Mouse (Mus musculus) thymus, postnatal 14 days (tissue): ENCODE results near the gene Rrm1.
"Not testable (repeated sequence)": the region's sequence is repeated elsewhere in the genome, so short reads cannot be mapped to it uniquely, and the experiment has no call there.

ENCODE experiments used
- DNase-seq: peaks from one replicate; pipeline ENCODE4 v3.0.0; 2021

Rrm1 gene

DNA sequence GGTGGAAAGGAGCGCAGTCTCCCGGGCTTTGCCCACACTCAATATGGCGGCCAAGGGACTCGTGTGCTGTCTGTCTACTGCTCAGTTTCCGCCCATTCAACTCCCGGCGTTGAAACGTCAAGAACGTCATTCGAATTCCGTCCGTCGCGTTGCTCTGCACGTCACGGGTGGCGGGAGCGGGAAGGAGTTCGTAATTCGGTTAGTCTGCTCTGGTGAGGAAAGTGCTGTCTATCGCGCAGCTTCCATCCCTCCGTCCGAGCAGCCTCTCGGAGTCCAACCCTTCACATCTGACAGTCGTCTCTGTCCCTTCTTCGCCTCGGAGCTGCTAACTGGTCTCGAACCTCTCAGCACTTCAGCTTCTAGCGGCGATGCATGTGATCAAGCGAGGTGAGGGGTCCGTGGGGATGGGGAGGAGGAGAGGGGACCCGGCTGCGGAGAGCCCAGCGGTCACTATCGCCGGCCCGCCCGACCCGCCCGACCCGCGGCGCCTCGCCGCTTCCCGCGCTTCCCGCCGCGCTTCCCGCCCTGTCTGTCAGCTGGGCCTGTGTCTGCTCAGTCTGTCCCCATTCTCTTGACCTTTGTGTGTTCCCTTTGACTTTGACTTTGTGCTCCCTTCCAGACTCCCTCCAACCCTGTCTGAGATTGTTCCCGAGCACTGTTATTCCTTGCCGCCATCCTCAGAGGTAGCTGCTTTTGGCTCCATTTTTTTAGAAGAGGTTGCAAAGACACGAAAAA is at the start of gene Rrm1:
Gene Rrm1 (plus strand): TSS at position 39 of the 735 bp plus-strand sequence.
- peak; percentile 94 for DNase-seq

GRCm38 (mm10) chr7:102393898-102394297 is 47.6 kb upstream of the Rrm1 start:
- no peak for DNase-seq

GRCm38 (mm10) chr7:102395894-102396293 is 45.6 kb upstream of the Rrm1 start:
- no peak for DNase-seq

- no peak for DNase-seq
Observed at GRCm38 (mm10) chr7:102396331-102396730, 45.2 kb upstream of the Rrm1 start.

- DNase-seq, result no peak
Observed at GRCm38 (mm10) chr7:102399180-102399731, 42.2 kb upstream of the Rrm1 start.

DNA sequence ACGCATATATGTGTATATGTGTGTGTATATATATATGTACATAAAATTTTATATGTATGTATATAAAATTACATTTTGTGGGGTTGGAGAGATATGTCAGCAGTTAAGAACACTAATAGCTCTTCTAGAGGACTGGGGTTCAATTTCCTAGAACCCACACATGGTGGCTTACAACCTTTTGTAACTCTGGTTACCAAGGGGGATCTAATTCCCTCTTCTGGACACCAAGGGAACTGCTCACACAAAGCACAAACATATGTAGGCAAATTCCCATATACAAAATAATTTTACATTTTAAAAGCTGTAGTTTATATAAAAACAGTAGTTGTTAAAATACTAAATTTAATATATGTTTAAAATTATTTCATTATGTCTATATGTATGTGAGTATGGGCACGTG is 37.4 kb upstream of the Rrm1 start:
- no peak for DNase-seq

DNA sequence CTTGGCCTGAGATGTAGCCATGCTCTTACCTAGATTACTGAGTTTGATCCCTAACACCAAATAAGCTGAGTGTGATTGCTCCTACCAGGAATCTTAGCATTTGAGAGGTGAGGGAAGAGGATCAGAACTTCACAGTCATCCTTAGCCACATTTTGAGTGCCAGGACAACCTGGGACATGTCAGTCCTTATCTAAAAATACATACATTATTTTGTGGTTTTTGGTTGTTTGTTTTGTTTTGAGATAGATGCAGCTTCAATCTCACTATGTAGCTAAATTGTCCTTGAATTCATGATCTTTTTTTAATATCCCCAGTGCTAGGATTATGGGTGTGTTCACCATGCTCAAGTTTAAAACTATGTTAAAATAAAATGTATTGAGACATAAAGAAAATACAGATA is 34.1 kb upstream of the Rrm1 start:
- no peak for DNase-seq

- not testable (repeated sequence) for DNase-seq
Observed at GRCm38 (mm10) chr7:102415272-102415671, 26.2 kb upstream of the Rrm1 start.

DNA sequence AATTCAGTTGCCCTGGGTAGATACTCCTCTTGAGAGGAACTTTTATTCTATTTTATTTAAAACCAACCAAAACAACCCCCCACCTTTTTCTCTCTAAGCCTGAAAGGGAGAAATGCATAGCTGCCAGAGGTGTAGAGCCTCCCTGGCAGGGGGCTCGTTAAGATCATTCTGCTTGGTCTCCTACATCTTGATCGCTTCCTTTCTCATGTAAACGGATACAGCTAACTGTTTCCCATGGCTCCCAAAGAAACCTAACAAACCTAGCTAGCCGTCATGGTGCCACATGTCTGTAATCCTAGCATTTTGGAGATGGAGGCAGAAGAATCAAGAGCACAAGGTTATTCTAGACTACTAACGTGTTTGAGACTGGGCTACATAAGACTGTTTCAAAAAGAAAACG is 25.7 kb upstream of the Rrm1 start:
- DNase-seq, result no peak

DNA sequence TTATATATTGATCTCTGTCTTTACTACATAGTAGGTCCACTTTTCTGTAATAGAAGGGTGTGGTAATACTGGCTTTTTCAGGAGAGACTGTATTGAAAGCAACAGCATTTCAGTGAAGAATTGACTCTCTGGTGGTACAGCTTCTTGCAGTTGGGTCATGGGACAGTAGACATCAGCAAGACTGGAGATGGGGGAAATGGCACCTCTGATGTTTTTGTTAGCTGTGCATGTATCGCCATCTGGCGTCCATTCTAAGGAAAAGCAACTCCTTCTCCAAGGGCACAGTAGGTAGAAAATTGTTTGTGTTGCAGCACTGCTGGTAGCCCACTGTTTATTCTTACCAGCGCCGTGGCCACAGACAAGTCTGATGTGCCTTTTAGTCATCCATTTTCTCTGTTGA is 24.1 kb upstream of the Rrm1 start:
- peak; percentile 47 for DNase-seq

- no peak for DNase-seq
Observed at GRCm38 (mm10) chr7:102422036-102422435, 19.5 kb upstream of the Rrm1 start.

GRCm38 (mm10) chr7:102425933-102426685 is 15.4 kb upstream of the Rrm1 start:
- peak; percentile 40 for DNase-seq

DNA sequence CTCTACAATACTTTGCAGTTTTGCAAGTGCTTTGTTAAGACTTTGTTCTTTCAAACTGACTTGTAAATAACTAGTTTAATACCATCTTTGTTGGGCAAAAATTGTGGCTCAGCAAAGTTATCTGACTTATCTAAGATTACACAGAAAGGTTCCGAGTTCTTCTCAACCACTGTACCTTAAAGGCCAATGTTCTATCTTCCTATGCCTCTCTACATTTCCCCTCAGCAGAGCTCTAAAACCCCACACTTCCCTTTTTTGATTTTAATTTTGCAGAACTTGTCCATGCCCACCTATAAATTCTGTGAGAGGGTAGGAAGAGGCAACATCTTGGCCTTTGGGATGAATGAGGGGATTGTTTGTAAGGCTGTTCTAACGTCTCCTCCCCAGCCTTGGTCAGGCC is 7.2 kb upstream of the Rrm1 start:
- DNase-seq, result no peak

DNA sequence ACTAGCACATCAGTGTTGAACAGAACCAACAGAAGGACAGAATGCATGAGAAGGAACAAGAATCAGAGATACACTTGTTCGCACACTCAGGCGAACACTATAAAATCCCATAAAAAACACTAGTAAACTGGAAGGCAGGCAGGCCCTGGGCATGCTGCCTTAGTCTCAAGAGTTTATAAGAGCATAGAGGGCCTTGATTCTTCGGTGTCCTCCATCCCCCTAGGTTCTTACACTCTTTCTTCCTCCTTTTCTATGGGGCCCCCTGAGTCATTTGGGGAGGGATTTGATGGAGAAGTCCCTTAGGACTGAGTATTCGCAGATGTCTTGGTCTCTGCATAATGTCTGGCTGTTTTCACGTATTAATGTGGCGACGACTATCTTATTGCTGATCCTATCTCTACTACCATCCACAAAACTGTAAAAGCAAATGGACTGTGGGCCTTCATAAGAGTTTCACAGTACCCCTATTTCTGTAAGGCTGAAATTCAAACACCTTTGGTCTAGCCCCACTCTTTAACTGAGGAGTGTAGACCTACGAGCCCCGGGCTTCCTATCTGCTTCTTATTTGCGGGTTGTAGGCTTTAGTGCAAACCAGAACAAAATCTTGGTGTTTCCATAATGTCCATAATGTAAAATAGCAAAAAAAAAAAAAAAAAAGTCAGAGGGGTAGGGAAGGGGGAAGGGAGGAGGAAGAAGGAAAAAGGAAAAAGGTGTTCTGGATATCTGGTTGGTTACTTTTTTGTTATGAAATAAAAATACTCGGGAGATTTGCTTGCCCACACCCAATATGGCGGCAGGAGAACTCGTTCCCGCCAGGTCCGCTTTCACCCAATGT is 456 bp upstream of the Rrm1 start:
- no peak for DNase-seq

DNA sequence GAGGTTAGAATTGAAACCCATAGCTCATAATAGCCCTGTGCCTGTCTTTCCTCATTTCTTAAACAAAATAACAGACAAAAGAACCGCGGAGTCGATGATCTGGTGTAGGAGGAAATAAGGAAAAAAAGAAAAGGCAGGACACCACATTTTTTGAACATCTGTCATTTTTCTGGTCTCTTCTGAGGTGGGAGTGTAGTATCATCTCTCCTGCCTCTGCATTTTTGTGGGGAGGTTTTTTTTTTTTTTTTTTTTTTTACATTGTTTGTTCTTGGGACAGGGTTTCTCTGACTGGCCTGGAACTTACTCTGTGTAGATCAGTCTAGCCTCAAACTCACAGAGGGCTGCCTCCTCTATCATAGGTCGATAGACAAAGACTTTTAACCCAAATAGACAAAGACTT is 937 bp downstream of the Rrm1 start:
- DNase-seq, result no peak

- no peak for DNase-seq
Observed at GRCm38 (mm10) chr7:102444301-102444700, 2.8 kb downstream of the Rrm1 start.

DNA sequence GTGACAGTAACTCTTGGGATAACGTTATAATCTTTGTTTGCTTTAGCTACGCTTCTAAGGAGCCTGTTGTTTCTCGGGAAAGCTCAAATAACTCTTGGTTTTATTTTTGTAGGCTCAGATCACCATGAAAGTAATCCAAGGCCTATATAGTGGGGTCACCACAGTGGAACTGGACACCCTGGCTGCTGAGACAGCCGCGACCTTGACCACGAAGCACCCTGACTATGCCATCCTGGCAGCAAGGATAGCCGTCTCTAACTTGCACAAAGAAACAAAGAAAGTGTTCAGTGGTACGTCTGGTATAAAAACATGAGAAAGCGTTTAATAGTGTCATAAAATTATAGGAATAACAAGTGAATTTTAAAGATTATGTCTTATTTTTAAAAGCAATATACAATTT is 4.9 kb downstream of the Rrm1 start:
- DNase-seq, result no peak

DNA sequence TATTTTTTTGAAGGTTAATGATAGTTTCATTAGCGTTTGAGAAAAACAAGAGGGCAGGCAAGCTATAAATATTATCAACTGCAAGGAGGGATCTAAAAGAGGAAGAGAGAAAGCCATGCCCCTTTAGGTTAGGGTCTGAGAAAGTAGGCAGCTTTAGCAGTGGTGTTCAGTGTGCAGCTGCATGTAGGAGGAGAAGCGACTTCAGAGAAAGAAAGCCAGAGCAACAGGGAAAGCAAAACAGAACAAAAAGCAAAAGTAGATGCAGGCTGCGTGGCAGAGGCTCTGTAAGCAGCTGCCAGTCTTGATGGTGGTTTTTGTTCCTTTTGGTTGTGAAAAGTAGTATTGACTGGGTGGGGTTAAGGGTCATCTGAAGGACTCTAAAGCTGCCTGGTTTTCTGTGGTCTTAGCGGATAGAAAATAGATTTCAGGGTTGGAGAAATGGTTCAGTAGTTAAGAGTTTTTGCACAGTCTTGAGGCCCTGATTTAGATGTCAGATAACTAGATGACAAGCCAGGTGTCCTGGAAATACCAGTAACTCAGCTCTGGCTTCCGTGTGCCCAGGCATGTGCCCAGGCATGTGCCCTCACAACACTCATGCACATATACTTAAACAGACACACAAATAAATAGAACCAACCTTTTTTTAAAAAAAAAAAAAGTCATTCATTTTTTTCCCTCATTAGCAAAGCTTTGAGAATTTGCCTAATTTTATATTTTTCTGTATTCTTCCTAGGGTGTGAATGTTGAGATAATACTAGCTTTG is 17.3 kb downstream of the Rrm1 start:
- no peak for DNase-seq

- no peak for DNase-seq
Observed at GRCm38 (mm10) chr7:102467566-102467965, 26.1 kb downstream of the Rrm1 start.

- no peak for DNase-seq
Observed at GRCm38 (mm10) chr7:102472675-102473074, 31.2 kb downstream of the Rrm1 start.

DNA sequence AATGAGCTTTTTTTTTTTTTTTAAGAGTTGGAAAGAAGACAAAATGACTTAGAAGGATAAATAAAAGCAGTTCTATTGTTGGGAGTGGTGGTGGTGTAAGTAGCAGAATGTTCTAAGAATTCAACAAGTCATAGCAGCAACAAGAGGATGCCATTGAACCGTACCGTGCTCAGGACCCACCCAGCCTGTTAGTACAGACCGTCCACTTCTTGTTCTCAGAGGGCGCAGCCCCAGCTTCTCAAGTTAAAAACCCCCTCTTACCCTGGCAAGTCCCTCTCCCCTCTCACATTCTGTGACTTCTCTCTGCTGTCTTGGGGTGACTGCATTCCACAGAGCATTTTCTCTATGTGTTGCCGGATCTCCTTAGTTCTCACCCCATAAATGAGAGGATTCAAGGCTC is 35.1 kb downstream of the Rrm1 start:
- DNase-seq, result no peak

DNA sequence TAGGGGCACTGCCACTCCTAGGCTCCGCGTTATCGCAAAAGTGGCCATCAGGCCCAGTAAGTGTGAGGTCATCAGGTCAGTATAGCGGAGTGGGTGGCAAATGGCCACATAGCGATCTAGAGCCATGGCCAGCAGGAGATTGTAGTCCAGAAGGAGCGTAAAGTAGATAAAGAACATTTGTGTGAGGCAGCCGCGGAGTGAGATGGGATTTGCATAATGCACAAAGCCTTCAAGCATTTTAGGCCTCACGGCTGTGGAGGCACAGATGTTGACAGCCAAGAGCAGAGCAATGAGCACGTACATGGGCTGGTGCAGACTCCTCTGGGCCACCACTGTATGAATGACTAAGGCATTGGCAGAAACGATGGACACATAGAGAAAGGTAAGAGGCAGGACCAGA is 35.9 kb downstream of the Rrm1 start:
- no peak for DNase-seq

DNA sequence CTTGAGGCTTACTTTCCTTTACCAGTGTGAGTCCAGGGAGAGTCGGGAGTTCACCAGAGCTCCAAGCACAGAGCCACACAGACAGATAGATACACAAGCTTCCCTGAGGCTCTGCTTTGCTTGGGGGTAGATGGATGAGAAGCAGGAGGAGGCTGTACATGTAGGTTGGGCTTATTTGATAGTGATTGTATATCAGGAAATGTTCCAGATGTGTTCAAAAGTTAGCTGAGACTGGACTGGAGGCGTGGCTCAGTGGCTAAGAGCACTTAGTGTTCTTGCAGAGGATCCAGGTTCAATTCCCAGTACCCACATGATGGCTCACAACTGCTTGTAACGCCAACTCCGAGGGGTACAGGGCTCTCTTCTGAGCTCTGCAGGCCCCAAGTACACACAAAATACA is 36.9 kb downstream of the Rrm1 start:
- no peak for DNase-seq
